Mouse (Mus musculus): ENCODE measurements around the gene Cdk5rap1. TPM values are rescaled to one million over a fixed set of nuclear protein-coding genes. Genes with fewer than 3 reads are reported as not detected.
"Not testable (repeated sequence)": the region's sequence is repeated elsewhere in the genome, so short reads cannot be mapped to it uniquely, and the experiment has no call there.

Cdk5rap1 gene
- polyA plus RNA-seq, 1 experiment from 2014 or later: 16.1 TPM

DNA sequence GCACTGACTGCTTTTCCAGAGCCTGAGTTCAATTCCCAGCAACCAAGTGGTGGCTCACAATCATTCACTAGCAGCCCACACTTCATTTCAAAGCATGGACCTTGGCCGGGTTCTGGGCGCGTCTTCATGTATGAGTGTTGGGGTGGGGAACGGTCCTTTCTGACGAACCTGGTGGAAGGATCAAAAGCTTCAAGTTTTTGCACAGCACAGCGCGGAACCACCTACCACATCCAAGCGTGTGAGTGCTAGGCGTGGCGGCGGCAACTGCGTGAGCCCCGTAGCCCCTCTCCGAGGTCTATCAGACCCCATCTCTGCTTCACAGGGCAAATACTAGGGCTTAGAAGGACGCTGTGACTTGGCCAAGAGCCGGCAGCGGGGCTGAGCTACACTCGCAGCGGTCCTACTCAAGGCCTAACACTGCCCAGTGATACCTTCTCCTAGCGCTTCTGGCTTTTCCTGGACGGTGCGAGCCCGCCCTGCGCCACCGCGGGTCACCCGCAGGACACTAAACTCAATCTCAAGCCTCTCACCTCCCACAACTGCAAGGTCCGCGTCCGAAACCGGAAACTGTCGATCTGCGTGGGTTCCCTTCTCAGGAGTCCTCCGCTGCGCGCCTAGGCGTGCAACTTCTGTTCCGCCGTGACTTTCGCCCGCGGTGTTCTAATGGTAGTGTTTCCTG is 520 bp downstream of the Cdk5rap1 start:
- Histone ChIP-seq H3K27ac (peak overlapping the region; percentile 83), H3K27me3 (no peaks in the 10 kb centered on the region), H3K4me1 (replicated peaks) (peaks cover 10% of the 10 kb centered on the region), H3K36me3 (peaks cover 13% of the 10 kb centered on the region), H3K9ac (peak overlapping the region; percentile 93), H3K4me3 (peak overlapping the region; percentile 79), H3K4me2 (peak overlapping the region; percentile 81), H3K9me3 (no peaks in the 10 kb centered on the region)
- under 1% methylated on average over 42 of the region's 42 CpGs for WGBS
- peak; percentile 90 for ATAC-seq (ENCODE audit: low FRiP score)

DNA sequence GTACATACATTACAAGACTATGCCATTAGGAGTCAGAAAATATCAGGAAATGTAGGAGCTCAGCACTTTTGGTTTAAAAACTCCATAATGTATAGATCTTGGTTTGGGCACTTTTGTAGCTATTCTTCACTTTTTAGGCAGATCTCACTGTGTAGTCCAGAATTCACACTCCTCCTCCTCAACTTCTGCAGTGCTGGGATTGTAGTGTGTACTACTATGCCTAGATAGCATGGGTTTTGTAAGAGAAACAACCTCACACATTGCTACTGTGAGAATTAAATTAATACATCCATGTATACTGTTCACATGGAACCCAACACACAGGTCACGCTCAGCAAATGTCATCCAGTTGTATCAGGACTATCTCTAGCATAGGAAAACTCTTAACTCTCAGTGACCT is 5.3 kb downstream of the Cdk5rap1 start:
- ATAC-seq (ENCODE audit: low FRiP score): no peak
- H3K4me2 ChIP-seq: no peak overlapping the region
- H3K4me1 ChIP-seq (replicated peaks): 0 out of 2 replicates have a peak, but pooled peaks cover 4% of the 10 kb centered on the region
- no peak overlapping the region for H3K27ac ChIP-seq
- H3K36me3 ChIP-seq: peaks cover 47% of the 10 kb centered on the region
- no peaks in the 10 kb centered on the region for H3K27me3 ChIP-seq
- no peak overlapping the region for H3K4me3 ChIP-seq
- H3K9ac ChIP-seq: no peak overlapping the region
- 93% methylated on average over 1 of the region's 1 CpGs for WGBS
- no peaks in the 10 kb centered on the region for H3K9me3 ChIP-seq

DNA sequence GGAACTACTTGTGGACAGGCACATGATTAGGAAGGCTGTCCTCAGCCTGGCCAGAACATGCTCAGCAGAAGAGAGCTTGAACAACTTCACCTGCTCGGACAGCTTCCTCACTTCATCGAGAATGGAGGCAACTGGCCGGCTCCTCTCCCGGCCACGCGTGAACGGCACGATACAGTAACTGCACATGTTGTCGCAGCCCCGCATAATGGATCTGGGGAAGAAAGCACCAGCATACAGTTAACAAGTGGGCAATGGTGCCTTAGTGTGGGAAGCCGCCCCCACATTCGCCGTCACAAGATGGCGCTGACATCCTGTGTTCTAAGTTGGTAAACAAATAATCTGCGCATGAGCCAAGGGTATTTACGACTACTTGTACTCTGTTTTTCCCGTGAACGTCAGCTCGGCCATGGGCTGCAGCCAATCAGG is 18.8 kb downstream of the Cdk5rap1 start:
- H3K36me3 ChIP-seq: peaks cover 27% of the 10 kb centered on the region
- H3K4me3 ChIP-seq: peak overlapping the region; percentile 38
- not testable (repeated sequence) for H3K27me3 ChIP-seq; H3K4me1 ChIP-seq (replicated peaks); H3K9me3 ChIP-seq
- peak overlapping the region; percentile 48 for H3K4me2 ChIP-seq
- H3K9ac ChIP-seq: peak overlapping the region; percentile 62; the same call in 1 of the 2 replicates
- WGBS: 92% methylated on average over 16 of the region's 19 CpGs
- peak overlapping the region; percentile 44; the same call in 1 of the 2 replicates for H3K27ac ChIP-seq
- ATAC-seq (ENCODE audit: low FRiP score): peak; percentile 57; the same call in 1 of the 2 replicates

DNA sequence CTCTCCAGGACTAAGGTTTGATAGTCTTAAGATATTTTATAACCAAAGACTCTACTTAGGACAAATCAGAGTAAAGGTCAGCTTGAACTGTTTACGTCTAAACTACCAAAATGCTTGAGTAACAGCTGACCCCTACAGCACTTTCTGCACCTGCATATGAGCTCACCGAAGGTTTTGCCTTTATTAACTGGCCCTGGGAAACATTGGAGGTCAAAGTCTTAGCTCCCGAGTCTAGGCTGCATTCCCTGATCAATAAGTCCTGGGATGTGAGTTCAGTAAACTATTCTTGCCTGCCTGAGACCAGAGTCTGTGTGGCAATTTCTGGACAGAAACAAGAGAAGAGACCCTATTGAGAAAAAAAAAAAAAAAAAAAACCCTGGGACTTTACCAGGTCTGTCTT is 24.7 kb downstream of the Cdk5rap1 start:
- WGBS: 96% methylated on average over 3 of the region's 3 CpGs
- Histone ChIP-seq H3K36me3 (peaks cover 61% of the 10 kb centered on the region), H3K4me2 (no peak overlapping the region), H3K4me3 (no peak overlapping the region), H3K9ac (no peak overlapping the region), H3K27me3 (no peaks in the 10 kb centered on the region), H3K27ac (no peak overlapping the region), H3K4me1 (replicated peaks) (no peaks in the 10 kb centered on the region), H3K9me3 (no peaks in the 10 kb centered on the region)
- no peak for ATAC-seq (ENCODE audit: low FRiP score)

DNA sequence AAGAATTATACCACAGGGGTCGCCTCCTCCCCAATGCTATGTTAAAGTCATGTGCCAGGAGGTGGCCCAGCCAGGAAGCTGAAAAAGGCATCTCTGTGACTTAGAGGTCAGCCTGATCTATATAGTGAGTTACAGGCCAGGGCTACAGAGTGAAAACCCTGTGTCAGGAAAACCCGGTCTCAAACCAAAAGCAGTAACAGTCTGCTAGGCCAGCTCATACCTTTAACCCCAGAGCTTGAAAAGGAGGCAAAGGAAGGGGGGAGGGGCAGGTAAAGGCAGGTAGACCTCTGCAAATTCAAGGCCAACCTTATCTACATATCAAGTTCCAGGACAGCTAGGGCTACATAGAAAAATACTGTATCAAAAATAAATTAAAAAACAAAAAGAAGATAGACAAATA is 33.5 kb downstream of the Cdk5rap1 start:
- WGBS: 72% methylated on average over 2 of the region's 2 CpGs
- peaks cover 41% of the 10 kb centered on the region for H3K36me3 ChIP-seq

DNA sequence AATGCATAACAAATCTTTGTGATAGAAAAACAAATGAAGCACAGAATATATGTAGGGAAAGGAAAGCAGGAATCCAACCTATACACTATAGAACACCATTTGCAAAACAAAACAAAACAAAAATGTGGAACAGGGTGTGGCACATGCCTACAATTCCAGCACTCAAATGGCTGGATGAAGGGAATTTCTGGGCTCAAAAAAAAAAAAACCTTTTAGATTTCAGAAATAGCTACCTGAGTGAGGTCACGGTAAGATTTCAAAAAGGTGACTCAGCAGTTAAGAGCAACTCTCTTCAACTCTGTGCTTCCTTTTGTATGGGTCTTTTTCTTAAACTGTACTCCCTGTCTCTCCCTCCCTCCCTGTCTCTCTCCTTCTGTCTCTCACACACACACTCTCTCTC is 34.6 kb downstream of the Cdk5rap1 start:
- no peak overlapping the region for H3K4me2 ChIP-seq
- ATAC-seq (ENCODE audit: low FRiP score): no peak
- H3K27me3 ChIP-seq: no peaks in the 10 kb centered on the region
- H3K4me3 ChIP-seq: no peak overlapping the region
- no peaks in the 10 kb centered on the region for H3K9me3 ChIP-seq
- no peaks in the 10 kb centered on the region for H3K4me1 ChIP-seq (replicated peaks)
- no peak overlapping the region for H3K9ac ChIP-seq
- 82% methylated on average over 1 of the region's 1 CpGs for WGBS
- peaks cover 36% of the 10 kb centered on the region for H3K36me3 ChIP-seq
- no peak overlapping the region for H3K27ac ChIP-seq

More for the DNA sequence above, 33.5 kb downstream of the Cdk5rap1 start:
- no peaks in the 10 kb centered on the region for H3K27me3 ChIP-seq
- H3K9me3 ChIP-seq: no peaks in the 10 kb centered on the region
- no peak overlapping the region for H3K4me3 ChIP-seq
- no peak overlapping the region for H3K27ac ChIP-seq
- no peak for ATAC-seq (ENCODE audit: low FRiP score)
- no peak overlapping the region for H3K9ac ChIP-seq
- no peaks in the 10 kb centered on the region for H3K4me1 ChIP-seq (replicated peaks)
- no peak overlapping the region for H3K4me2 ChIP-seq

DNA sequence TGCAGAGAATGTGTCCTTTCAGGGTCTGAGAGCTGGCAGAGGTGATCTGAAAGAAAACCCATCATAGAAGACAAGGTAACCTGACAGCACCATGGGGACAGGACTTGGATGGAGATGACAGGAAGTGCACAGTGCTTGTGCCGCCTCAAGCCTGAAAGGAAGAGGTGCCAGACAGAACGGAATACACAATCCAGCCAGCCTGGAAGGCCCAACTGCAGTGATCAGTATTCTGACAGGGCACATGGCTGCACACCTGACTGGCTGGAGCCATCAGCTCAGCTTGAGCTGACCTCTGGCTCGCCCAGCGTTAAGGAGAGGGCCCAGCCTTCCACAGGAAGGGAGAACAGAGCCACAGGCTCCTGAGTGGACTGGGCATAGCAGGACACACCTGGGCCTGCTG is 37.2 kb downstream of the Cdk5rap1 start:
- no peak for ATAC-seq (ENCODE audit: low FRiP score)
- Histone ChIP-seq H3K4me3 (no peak overlapping the region), H3K4me1 (replicated peaks) (no peaks in the 10 kb centered on the region), H3K27me3 (no peaks in the 10 kb centered on the region), H3K27ac (no peak overlapping the region), H3K4me2 (no peak overlapping the region), H3K36me3 (peaks cover 18% of the 10 kb centered on the region), H3K9ac (no peak overlapping the region), H3K9me3 (no peaks in the 10 kb centered on the region)
- WGBS: 86% methylated on average over 4 of the region's 4 CpGs

DNA sequence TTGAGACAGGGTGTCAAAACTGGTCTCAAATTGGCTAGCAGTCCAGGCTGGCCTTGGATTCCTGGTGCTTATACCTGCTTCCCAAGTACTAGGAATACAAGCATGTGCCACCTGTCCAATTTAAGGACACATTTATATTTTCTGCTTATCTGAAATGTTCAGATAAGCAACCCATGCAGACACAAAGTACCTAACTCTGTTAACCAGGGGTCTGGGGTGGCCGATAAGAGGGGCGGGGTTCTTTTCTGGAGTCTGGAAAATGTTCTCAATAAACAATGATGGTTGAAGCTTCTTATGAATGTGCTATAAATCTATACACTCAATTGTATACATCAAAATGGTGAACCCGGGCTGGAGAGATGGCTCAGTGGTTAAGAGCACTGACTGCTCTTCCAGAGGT is 46.0 kb downstream of the Cdk5rap1 start:
- no peaks in the 10 kb centered on the region for H3K27me3 ChIP-seq
- no peak overlapping the region for H3K4me3 ChIP-seq
- no peak overlapping the region for H3K9ac ChIP-seq
- 83% methylated on average over 3 of the region's 3 CpGs for WGBS
- no peaks in the 10 kb centered on the region for H3K4me1 ChIP-seq (replicated peaks)
- H3K36me3 ChIP-seq: no peaks in the 10 kb centered on the region
- no peak for ATAC-seq (ENCODE audit: low FRiP score)
- no peak overlapping the region for H3K27ac ChIP-seq
- no peak overlapping the region for H3K4me2 ChIP-seq
- H3K9me3 ChIP-seq: 0 out of 2 replicates have a peak, but pooled peaks cover 3% of the 10 kb centered on the region

DNA sequence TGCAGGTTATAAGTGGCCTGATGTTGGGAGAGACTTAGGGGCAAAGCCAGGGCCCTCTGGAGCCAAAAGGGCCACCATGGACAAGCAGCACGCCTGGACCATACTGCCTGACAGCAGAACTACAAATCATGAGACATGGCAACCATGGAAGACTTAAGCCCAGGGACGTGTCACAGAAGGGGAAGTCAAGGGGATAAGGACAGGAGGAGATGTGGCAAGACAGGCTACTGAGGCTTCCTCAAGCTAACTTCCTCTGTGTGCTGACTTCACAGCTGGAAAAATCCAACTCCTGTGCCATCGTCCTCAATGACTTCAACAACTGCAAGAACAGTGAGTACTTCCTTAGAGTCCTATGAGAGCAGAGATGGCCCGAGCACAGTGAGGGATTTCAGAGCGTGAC is 59.0 kb downstream of the Cdk5rap1 start:
- H3K9ac ChIP-seq; H3K27ac ChIP-seq; H3K9me3 ChIP-seq; H3K36me3 ChIP-seq; ATAC-seq (ENCODE audit: low FRiP score); H3K27me3 ChIP-seq; H3K4me1 ChIP-seq (replicated peaks); H3K4me3 ChIP-seq; H3K4me2 ChIP-seq: not testable (repeated sequence)
- WGBS: 87% methylated on average over 5 of the region's 5 CpGs

DNA sequence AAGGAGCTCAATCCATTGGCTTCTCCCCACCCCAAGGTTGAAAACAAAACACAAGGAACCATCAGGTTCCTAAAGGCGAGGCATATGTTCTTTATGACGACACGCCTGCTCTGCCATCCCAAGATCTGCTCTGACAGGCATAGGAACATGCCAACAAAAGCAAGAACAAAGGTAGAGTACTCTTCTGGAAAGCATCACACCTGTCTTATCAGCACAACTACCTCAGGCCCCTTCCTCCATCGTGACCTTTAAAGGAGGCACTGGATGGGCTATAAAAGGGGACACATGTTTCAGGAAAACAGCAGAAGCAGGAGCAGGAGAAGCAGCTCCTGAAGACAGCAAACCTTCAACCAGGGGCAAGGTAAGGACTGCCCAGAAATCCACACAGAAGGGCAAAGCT is 65.9 kb downstream of the Cdk5rap1 start, which contains the start of gene Bpifb9b:
Gene Bpifb9b, plus strand, starts transcription at position 301 of the 400 bp plus-strand sequence.
- not testable (repeated sequence) for ATAC-seq (ENCODE audit: low FRiP score); H3K9me3 ChIP-seq; H3K4me1 ChIP-seq (replicated peaks); H3K4me3 ChIP-seq; H3K4me2 ChIP-seq; H3K9ac ChIP-seq; H3K36me3 ChIP-seq; H3K27ac ChIP-seq; H3K27me3 ChIP-seq
- WGBS: 90% methylated on average over 4 of the region's 4 CpGs

DNA sequence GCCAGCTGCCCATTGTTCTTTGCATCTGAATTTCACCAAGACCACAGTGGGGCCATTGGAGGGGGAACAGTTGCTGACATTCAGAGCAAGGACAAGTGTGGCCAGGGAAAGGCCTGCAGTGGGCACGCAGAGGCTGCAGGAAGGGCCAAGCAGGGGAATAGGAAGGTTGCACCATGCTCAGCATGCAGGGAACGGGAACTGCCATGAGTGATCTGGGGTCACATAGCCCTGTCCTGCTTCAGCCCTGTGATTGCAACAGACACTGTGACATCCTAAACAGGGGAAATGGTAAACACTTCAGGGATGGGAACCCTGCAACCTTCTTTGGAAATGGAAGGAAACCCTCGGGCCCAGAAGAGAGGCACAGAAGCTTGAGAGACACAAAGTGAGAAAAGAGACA is 68.2 kb downstream of the Cdk5rap1 start:
- H3K27me3 ChIP-seq; H3K36me3 ChIP-seq; H3K4me3 ChIP-seq; H3K9ac ChIP-seq; H3K9me3 ChIP-seq; ATAC-seq (ENCODE audit: low FRiP score); H3K4me1 ChIP-seq (replicated peaks); H3K27ac ChIP-seq; H3K4me2 ChIP-seq: not testable (repeated sequence)
- WGBS: 92% methylated on average over 1 of the region's 3 CpGs

DNA sequence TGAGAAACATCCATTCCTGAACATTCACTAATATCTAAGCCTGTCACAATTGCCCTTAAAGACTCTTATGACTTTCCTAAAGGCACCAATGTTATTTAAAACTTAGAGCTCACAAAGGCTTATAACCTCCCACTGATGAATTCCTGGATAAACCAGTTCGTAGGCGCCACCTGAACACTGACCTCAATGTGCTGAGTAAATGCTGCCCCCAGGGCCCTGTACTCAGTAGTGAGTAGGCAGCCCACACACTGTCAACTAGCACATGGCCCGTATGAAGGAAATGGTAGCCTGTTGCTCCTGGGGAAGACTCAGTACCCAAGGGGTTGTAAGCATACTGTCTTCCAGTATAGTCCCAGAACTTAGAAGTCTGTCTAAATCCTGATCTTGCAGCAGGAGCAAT is 71.0 kb downstream of the Cdk5rap1 start:
- Histone ChIP-seq H3K27me3 (no peaks in the 10 kb centered on the region), H3K4me3 (no peak overlapping the region), H3K36me3 (no peaks in the 10 kb centered on the region), H3K4me1 (replicated peaks) (no peaks in the 10 kb centered on the region), H3K9me3 (no peaks in the 10 kb centered on the region), H3K9ac (no peak overlapping the region), H3K27ac (no peak overlapping the region), H3K4me2 (no peak overlapping the region)
- 89% methylated on average over 3 of the region's 3 CpGs for WGBS
- ATAC-seq (ENCODE audit: low FRiP score): no peak

DNA sequence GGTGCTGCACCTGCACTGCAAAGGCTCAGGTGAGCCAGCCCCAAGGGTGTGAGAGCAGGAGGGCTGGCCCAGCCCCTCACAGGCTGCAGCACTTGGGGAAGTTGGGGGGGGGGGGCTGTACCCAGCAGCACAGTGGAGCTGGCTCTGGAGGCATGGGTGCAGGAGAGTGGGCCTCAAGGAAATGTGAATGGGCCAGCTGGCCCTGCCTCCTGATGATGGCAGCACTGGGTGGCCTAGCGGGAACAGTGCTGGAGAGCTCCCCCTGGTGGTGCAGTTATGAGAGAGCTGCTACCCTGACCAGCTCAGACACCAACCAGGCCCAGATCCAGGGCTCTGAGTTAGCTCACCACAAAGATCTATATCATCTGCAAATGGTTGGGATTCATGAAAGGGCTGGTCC is 72.3 kb downstream of the Cdk5rap1 start:
- no peak for ATAC-seq (ENCODE audit: low FRiP score)
- Histone ChIP-seq H3K9ac (no peak overlapping the region), H3K4me2 (no peak overlapping the region), H3K27ac (no peak overlapping the region), H3K9me3 (no peaks in the 10 kb centered on the region), H3K27me3 (no peaks in the 10 kb centered on the region), H3K36me3 (no peaks in the 10 kb centered on the region), H3K4me1 (replicated peaks) (no peaks in the 10 kb centered on the region), H3K4me3 (no peak overlapping the region)
- WGBS: 6% methylated on average over 1 of the region's 1 CpGs

Data from hindbrain, embryonic 13.5 days (tissue).